Mouse (Mus musculus): ENCODE results near the gene Gm17720. TPM values are rescaled to one million over a fixed set of nuclear protein-coding genes. Genes with fewer than 3 reads are reported as not detected.

Gene Gm17720
- not detected in 2 replicates for polyA plus RNA-seq (2012; ENCODE audit: insufficient read depth, insufficient read length, low replicate concordance, missing spikeins)

GRCm38 (mm10) chr8:110102653-110103052 lies at the start of gene Gm17720:
Gm17720 (minus strand) TSS chr8:110102753.
- Histone ChIP-seq H3K4me3 (ENCODE audit: insufficient read depth, low read depth, low read length) (no peak within 1 kb of the TSS), H3K4me1 (ENCODE audit: control insufficient read depth, insufficient read depth, low read length) (no peaks in the 10 kb centered on the region), H3K27ac (ENCODE audit: insufficient read depth, low read depth, low read length) (no peak within 1 kb of the TSS)
- 93% methylated on average over 3 of the region's 3 CpGs for WGBS
- TF ChIP-seq POLR2A (IDR thresholded peaks at IDR 0.05; ENCODE audit: insufficient read depth, low read depth, low read length) = no peak
- TF ChIP-seq CTCF (IDR thresholded peaks at IDR 0.05; ENCODE audit: insufficient read depth, low read depth, low read length) = no peak

GRCm38 (mm10) chr8:110145538-110145937 lies 43.0 kb upstream of the Gm17720 start:
- no peak overlapping the region for H3K4me3 ChIP-seq (ENCODE audit: insufficient read depth, low read depth, low read length)
- 1% methylated on average over 4 of the region's 4 CpGs for WGBS
- H3K4me1 ChIP-seq (ENCODE audit: control insufficient read depth, insufficient read depth, low read length) = no peaks in the 10 kb centered on the region
- TF ChIP-seq POLR2A (IDR thresholded peaks at IDR 0.05; ENCODE audit: insufficient read depth, low read depth, low read length) (no peak), CTCF (IDR thresholded peaks at IDR 0.05; ENCODE audit: insufficient read depth, low read depth, low read length) (peak; percentile 64)
- no peak overlapping the region for H3K27ac ChIP-seq (ENCODE audit: insufficient read depth, low read depth, low read length)

GRCm38 (mm10) chr8:110140770-110141169 lies 38.2 kb upstream of the Gm17720 start:
- H3K4me3 ChIP-seq (ENCODE audit: insufficient read depth, low read depth, low read length) = no peak overlapping the region
- 75% methylated on average over 4 of the region's 4 CpGs for WGBS
- no peak for TF ChIP-seq CTCF (IDR thresholded peaks at IDR 0.05; ENCODE audit: insufficient read depth, low read depth, low read length)
- no peak for TF ChIP-seq POLR2A (IDR thresholded peaks at IDR 0.05; ENCODE audit: insufficient read depth, low read depth, low read length)
- H3K27ac ChIP-seq (ENCODE audit: insufficient read depth, low read depth, low read length) = no peak overlapping the region
- H3K4me1 ChIP-seq (ENCODE audit: control insufficient read depth, insufficient read depth, low read length) = no peaks in the 10 kb centered on the region

- Histone ChIP-seq H3K4me1 (ENCODE audit: control insufficient read depth, insufficient read depth, low read length) (no peaks in the 10 kb centered on the region), H3K4me3 (ENCODE audit: insufficient read depth, low read depth, low read length) (no peak overlapping the region), H3K27ac (ENCODE audit: insufficient read depth, low read depth, low read length) (no peak overlapping the region)
- WGBS = 76% methylated on average over 3 of the region's 3 CpGs
- TF ChIP-seq POLR2A (IDR thresholded peaks at IDR 0.05; ENCODE audit: insufficient read depth, low read depth, low read length) (no peak), CTCF (IDR thresholded peaks at IDR 0.05; ENCODE audit: insufficient read depth, low read depth, low read length) (no peak)
Measured at GRCm38 (mm10) chr8:110140156-110140555, 37.6 kb upstream of the Gm17720 start.

DNA sequence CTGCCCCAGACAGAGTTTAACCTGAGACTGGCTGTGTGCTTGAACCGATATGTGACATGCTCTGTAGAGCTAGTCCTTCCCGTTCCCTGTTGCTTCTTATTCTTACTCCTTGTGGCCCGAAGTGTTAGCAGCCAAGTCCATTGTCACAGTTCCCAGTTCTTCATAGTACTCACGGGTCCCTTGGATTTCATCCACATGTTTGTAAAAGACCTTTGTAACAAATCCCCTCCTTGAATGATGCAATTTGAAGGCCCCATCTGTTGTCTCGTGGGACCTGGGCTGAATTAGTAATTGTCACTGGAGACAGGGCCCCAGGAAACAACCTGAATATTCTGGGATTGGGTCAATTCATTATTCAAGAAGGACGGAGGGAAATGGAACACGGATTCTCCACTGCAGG lies 33.0 kb upstream of the Gm17720 start:
- no peak overlapping the region for H3K4me3 ChIP-seq (ENCODE audit: insufficient read depth, low read depth, low read length)
- TF ChIP-seq POLR2A (IDR thresholded peaks at IDR 0.05; ENCODE audit: insufficient read depth, low read depth, low read length) (no peak), CTCF (IDR thresholded peaks at IDR 0.05; ENCODE audit: insufficient read depth, low read depth, low read length) (no peak)
- H3K4me1 ChIP-seq (ENCODE audit: control insufficient read depth, insufficient read depth, low read length) = no peaks in the 10 kb centered on the region
- 54% methylated on average over 7 of the region's 7 CpGs for WGBS
- no peak overlapping the region for H3K27ac ChIP-seq (ENCODE audit: insufficient read depth, low read depth, low read length)

DNA sequence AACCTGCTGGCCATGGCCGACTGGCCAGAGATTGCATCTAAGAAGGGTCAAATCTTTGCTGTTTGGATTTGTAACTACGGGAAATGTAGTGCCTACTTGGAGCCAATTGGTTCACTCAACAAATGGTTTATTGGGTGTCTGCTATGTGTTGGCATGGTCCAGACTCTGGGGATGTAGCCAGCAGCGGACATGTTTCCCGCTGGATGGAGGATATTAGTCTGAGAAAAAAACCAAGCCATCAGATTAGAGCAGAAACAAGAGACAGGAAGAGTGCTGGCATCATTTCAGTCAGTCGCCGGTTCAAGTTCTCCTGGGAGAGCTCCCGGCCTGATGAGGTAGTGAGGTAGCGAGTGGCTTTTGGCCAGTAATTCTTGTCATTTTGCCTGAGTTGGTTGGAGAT lies 31.7 kb upstream of the Gm17720 start:
- H3K4me1 ChIP-seq (ENCODE audit: control insufficient read depth, insufficient read depth, low read length) = no peaks in the 10 kb centered on the region
- no peak overlapping the region for H3K27ac ChIP-seq (ENCODE audit: insufficient read depth, low read depth, low read length)
- whole genome bisulfite sequencing = 82% methylated on average over 8 of the region's 8 CpGs
- no peak overlapping the region for H3K4me3 ChIP-seq (ENCODE audit: insufficient read depth, low read depth, low read length)
- TF ChIP-seq CTCF (IDR thresholded peaks at IDR 0.05; ENCODE audit: insufficient read depth, low read depth, low read length) (no peak), POLR2A (IDR thresholded peaks at IDR 0.05; ENCODE audit: insufficient read depth, low read depth, low read length) (no peak)

- no peaks in the 10 kb centered on the region for H3K4me1 ChIP-seq (ENCODE audit: control insufficient read depth, insufficient read depth, low read length)
- WGBS = 17% methylated on average over 13 of the region's 13 CpGs
- peak overlapping the region; percentile 27; the same call in 1 of the 2 replicates for H3K4me3 ChIP-seq (ENCODE audit: insufficient read depth, low read depth, low read length)
- peak; percentile 80 for TF ChIP-seq CTCF (IDR thresholded peaks at IDR 0.05; ENCODE audit: insufficient read depth, low read depth, low read length)
- no peak for TF ChIP-seq POLR2A (IDR thresholded peaks at IDR 0.05; ENCODE audit: insufficient read depth, low read depth, low read length)
- no peak overlapping the region for H3K27ac ChIP-seq (ENCODE audit: insufficient read depth, low read depth, low read length)
Measured at GRCm38 (mm10) chr8:110130537-110130936, 28.0 kb upstream of the Gm17720 start.

DNA sequence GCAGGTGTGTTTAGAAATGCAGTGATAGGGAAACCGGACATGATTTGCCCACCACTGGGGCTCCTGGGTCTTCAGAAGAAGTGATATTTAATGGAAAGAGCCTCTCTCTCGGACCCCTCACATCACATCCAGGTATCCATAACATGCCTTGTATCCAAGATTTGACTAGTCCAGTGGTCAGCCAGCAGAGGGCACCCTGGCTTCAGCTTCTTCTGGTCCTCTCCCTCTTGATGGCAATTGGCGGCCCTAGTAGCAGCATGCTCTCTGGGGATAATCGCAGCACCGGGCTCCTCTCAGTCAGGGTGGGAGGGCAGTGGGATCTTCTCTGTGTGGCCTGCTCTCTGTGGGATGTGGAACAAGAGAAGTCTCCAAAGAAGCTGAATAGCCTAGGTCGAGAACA lies 17.2 kb upstream of the Gm17720 start:
- no peak for TF ChIP-seq POLR2A (IDR thresholded peaks at IDR 0.05; ENCODE audit: insufficient read depth, low read depth, low read length)
- peak; percentile 24; the same call in 1 of the 2 replicates for TF ChIP-seq CTCF (IDR thresholded peaks at IDR 0.05; ENCODE audit: insufficient read depth, low read depth, low read length)
- no peak overlapping the region for H3K4me3 ChIP-seq (ENCODE audit: insufficient read depth, low read depth, low read length)
- WGBS = 45% methylated on average over 6 of the region's 6 CpGs
- H3K27ac ChIP-seq (ENCODE audit: insufficient read depth, low read depth, low read length) = no peak overlapping the region
- H3K4me1 ChIP-seq (ENCODE audit: control insufficient read depth, insufficient read depth, low read length) = no peaks in the 10 kb centered on the region

DNA sequence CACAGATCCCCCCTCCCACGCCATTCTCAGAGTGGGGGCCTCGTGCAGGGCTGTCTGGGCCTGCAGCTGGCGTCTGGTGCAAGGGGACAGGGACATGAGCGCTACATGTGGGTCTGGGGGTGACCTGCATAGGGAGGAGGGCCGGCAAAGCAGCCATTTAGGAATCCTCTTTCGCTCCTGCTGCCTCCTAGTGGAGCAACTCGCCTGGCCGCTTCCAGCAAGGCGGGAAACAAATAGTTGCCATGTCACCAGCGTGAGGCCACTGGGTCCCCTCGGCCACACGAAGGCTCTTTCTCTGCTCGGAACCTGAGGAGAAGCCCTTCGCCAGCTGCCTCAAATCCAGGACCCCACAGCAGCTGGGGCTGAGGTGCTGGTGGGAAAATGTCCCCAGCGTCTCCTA lies 877 bp downstream of the Gm17720 start:
- Histone ChIP-seq H3K27ac (ENCODE audit: insufficient read depth, low read depth, low read length) (no peak overlapping the region), H3K4me1 (ENCODE audit: control insufficient read depth, insufficient read depth, low read length) (no peaks in the 10 kb centered on the region), H3K4me3 (ENCODE audit: insufficient read depth, low read depth, low read length) (no peak overlapping the region)
- WGBS = 91% methylated on average over 15 of the region's 15 CpGs
- TF ChIP-seq CTCF (IDR thresholded peaks at IDR 0.05; ENCODE audit: insufficient read depth, low read depth, low read length) (no peak), POLR2A (IDR thresholded peaks at IDR 0.05; ENCODE audit: insufficient read depth, low read depth, low read length) (no peak)

DNA sequence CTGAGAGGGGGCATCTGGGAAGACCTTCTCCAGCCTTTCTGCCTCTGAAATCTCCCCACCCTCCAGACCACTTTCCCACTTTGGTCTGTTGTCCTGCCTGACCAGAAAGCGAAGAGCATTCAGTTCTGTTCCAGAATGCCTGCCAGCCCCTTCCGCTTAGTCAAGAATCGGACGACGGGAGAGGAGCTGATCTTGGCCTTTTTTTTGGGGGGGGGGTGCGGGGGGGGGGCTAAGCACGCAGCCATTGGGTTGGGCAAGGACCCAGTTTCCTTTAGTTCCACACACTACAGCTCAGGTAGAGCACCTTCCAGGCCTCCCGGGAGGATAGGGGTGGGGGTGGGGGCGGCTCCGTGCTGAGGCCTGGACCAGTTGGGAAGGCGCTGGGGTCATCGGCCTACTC lies 1.6 kb downstream of the Gm17720 start, which contains the start of gene Gm21964:
Gene Gm21964, plus strand, starts transcription at position 301 of the 400 bp plus-strand sequence.
- Histone ChIP-seq H3K27ac (ENCODE audit: insufficient read depth, low read depth, low read length) (no peak within 1 kb of the TSS), H3K4me1 (ENCODE audit: control insufficient read depth, insufficient read depth, low read length) (no peaks in the 10 kb centered on the region), H3K4me3 (ENCODE audit: insufficient read depth, low read depth, low read length) (no peak within 1 kb of the TSS)
- TF ChIP-seq POLR2A (IDR thresholded peaks at IDR 0.05; ENCODE audit: insufficient read depth, low read depth, low read length) = no peak
- no peak for TF ChIP-seq CTCF (IDR thresholded peaks at IDR 0.05; ENCODE audit: insufficient read depth, low read depth, low read length)
- WGBS = 84% methylated on average over 12 of the region's 12 CpGs
